Mouse (Mus musculus) lung, postnatal 25 days (tissue): ENCODE results near the gene 4930550L24Rik.

Source experiments
- DNase-seq: peaks from one replicate; pipeline ENCODE4 v3.0.0; 2022; ENCODE audit warnings: low spot score

Gene 4930550L24Rik

GRCm38 (mm10) chrX:58909060-58909459 lies at the start of gene 4930550L24Rik:
4930550L24Rik (plus strand) TSS chrX:58909360.
- DNase-seq, result no peak

- no peak for DNase-seq
Measured at GRCm38 (mm10) chrX:58900753-58901152, 8.4 kb upstream of the 4930550L24Rik start.

- DNase-seq, result no peak
Measured at GRCm38 (mm10) chrX:58967969-58968368, 58.8 kb downstream of the 4930550L24Rik start.
